Mouse (Mus musculus) MEL (cell line): ENCODE data around the gene Itgb8. TPM values are rescaled to one million over a fixed set of nuclear protein-coding genes. Genes with fewer than 3 reads are reported as not detected.

Experiments used
- DNase-seq: peaks from one replicate; pipeline ENCODE4 v3.0.0; 2011; ENCODE audit warnings: low read depth, low spot score
- H3K27ac ChIP-seq: 2 replicates; pipeline ENCODE4 v1.5.1; 2012; ENCODE audit warnings: low read depth, mild to moderate bottlenecking, control low read depth, low read length, moderate library complexity; ENCODE audit not compliant: control insufficient read depth
- H3K27me3 ChIP-seq, 2 experiments: fragments of 150-350 bp in 1 of 2; sonication (generic) in 1 of 2; 2 replicates each; pipeline ENCODE4 v1.6.1; 2012; ENCODE audit warnings: low read length in 2 of 2, mild to moderate bottlenecking in 2 of 2, improper control_type of control experiment in 1 of 2, moderate library complexity in 1 of 2; ENCODE audit not compliant: insufficient read depth in 2 of 2, control insufficient read depth in 1 of 2
- H3K36me3 ChIP-seq, 2 experiments: 2 replicates each; pipeline ENCODE4 v1.6.1; 2012 to 2014; ENCODE audit warnings: low read length in 2 of 2, improper control_type of control experiment in 1 of 2, inconsistent platforms in 1 of 2, mild to moderate bottlenecking in 1 of 2; ENCODE audit not compliant: insufficient read depth in 2 of 2, control insufficient read depth in 1 of 2
- H3K4me1 ChIP-seq, 2 experiments: fragments of 150-350 bp in 1 of 2; sonication (generic) in 1 of 2; 2 replicates each; pipeline ENCODE4 v1.6.1; 2012; ENCODE audit warnings: low read length in 2 of 2, improper control_type of control experiment in 1 of 2, mild to moderate bottlenecking in 1 of 2; ENCODE audit not compliant: insufficient read depth in 2 of 2, control insufficient read depth in 1 of 2
- H3K4me3 ChIP-seq, 2 experiments: fragments of 150-350 bp in 1 of 2; sonication (generic) in 1 of 2; 2 replicates each; pipeline ENCODE4 v1.5.1; 2012; ENCODE audit warnings: low read depth in 2 of 2, low read length in 2 of 2, mild to moderate bottlenecking in 2 of 2, moderate library complexity in 2 of 2, control low read depth in 1 of 2, improper control_type of control experiment in 1 of 2; ENCODE audit not compliant: control insufficient read depth in 1 of 2, insufficient read depth in 1 of 2
- H3K79me2 ChIP-seq: 2 replicates; pipeline ENCODE4 v1.6.1; 2012; ENCODE audit warnings: mild to moderate bottlenecking, low read length, moderate library complexity; ENCODE audit not compliant: control insufficient read depth, poor library complexity, insufficient read depth
- H3K9ac ChIP-seq: 2 replicates; pipeline ENCODE4 v1.6.1; 2012; ENCODE audit warnings: low read depth, mild to moderate bottlenecking, control low read depth, low read length, moderate library complexity; ENCODE audit not compliant: control insufficient read depth, poor library complexity, severe bottlenecking
- H3K9me3 ChIP-seq: fragments of 150-350 bp; sonication (generic); replicated peaks from 2 replicates; pipeline ENCODE4 v1.6.1; 2012; ENCODE audit warnings: mild to moderate bottlenecking, low read length, improper control_type of control experiment, moderate library complexity; ENCODE audit not compliant: insufficient read depth
- BHLHE40 ChIP-seq: IDR thresholded peaks from 2 replicates; pipeline ENCODE4 v1.6.1; 2012; ENCODE audit warnings: low read depth, mild to moderate bottlenecking, inconsistent platforms, low read length, improper control_type of control experiment, borderline replicate concordance
- CHD1 ChIP-seq: IDR thresholded peaks from 2 replicates; pipeline ENCODE4 v1.6.1; 2012; ENCODE audit warnings: low read depth, mild to moderate bottlenecking, inconsistent platforms, low read length, improper control_type of control experiment
- EP300 ChIP-seq, 2 experiments: IDR thresholded peaks; 2 replicates each; pipeline ENCODE4 v1.6.1; 2011; ENCODE audit warnings: improper control_type of control experiment in 2 of 2, low read length in 2 of 2, low read depth in 1 of 2, mild to moderate bottlenecking in 1 of 2
- HCFC1 ChIP-seq: IDR thresholded peaks from 2 replicates; pipeline ENCODE4 v1.6.1; 2012; ENCODE audit warnings: low read depth, mild to moderate bottlenecking, inconsistent platforms, low read length, improper control_type of control experiment, moderate library complexity
- MAFK ChIP-seq: IDR thresholded peaks from 2 replicates; pipeline ENCODE4 v1.6.1; 2011; ENCODE audit warnings: low read depth, mild to moderate bottlenecking, low read length, improper control_type of control experiment, borderline replicate concordance
- MAX ChIP-seq: IDR thresholded peaks from 2 replicates; pipeline ENCODE4 v1.6.1; 2011; ENCODE audit warnings: low read length, improper control_type of control experiment
- MAZ ChIP-seq: IDR thresholded peaks from 2 replicates; pipeline ENCODE4 v1.6.1; 2012; ENCODE audit warnings: low read depth, mild to moderate bottlenecking, inconsistent platforms, low read length, improper control_type of control experiment
- MYB ChIP-seq: IDR thresholded peaks from 2 replicates; pipeline ENCODE4 v1.6.1; 2011; ENCODE audit warnings: mild to moderate bottlenecking, low read depth, low read length, improper control_type of control experiment
- MYC ChIP-seq: IDR thresholded peaks from 2 replicates; pipeline ENCODE4 v1.6.1; 2011; ENCODE audit warnings: low read depth, mild to moderate bottlenecking, low read length, improper control_type of control experiment, moderate library complexity
- NELFE ChIP-seq: IDR thresholded peaks from 2 replicates; pipeline ENCODE4 v1.6.1; 2011; ENCODE audit warnings: low read depth, low read length, improper control_type of control experiment
- NRF1 ChIP-seq: IDR thresholded peaks from 2 replicates; pipeline ENCODE4 v1.6.1; 2014; ENCODE audit warnings: low read depth, mild to moderate bottlenecking, inconsistent platforms, low read length, improper control_type of control experiment, moderate library complexity; ENCODE audit not compliant: poor library complexity, insufficient read depth, severe bottlenecking
- POLR2AphosphoS2 ChIP-seq: IDR thresholded peaks from 2 replicates; pipeline ENCODE4 v1.6.1; 2011; ENCODE audit warnings: low read length, improper control_type of control experiment
- RAD21 ChIP-seq: IDR thresholded peaks from 2 replicates; pipeline ENCODE4 v1.6.1; 2011; ENCODE audit warnings: mild to moderate bottlenecking, low read depth, low read length, improper control_type of control experiment
- SIN3A ChIP-seq: IDR thresholded peaks from 2 replicates; pipeline ENCODE4 v1.6.1; 2012; ENCODE audit warnings: low read length, improper control_type of control experiment, inconsistent platforms
- SMC3 ChIP-seq: IDR thresholded peaks from 2 replicates; pipeline ENCODE4 v1.6.1; 2011; ENCODE audit warnings: low read depth, low read length, improper control_type of control experiment
- TCF12 ChIP-seq: IDR thresholded peaks from 2 replicates; pipeline ENCODE4 v1.6.1; 2014; ENCODE audit warnings: low read depth, mild to moderate bottlenecking, inconsistent platforms, low read length, improper control_type of control experiment, moderate library complexity
- UBTF ChIP-seq: IDR thresholded peaks from 2 replicates; pipeline ENCODE4 v1.6.1; 2012; ENCODE audit warnings: low read depth, mild to moderate bottlenecking, inconsistent platforms, low read length, improper control_type of control experiment, moderate library complexity, borderline replicate concordance; ENCODE audit not compliant: insufficient read depth
- USF1 ChIP-seq: IDR thresholded peaks from 2 replicates; pipeline ENCODE4 v1.6.1; 2014; ENCODE audit warnings: low read depth, mild to moderate bottlenecking, inconsistent platforms, low read length, improper control_type of control experiment, moderate library complexity
- ZC3H11A ChIP-seq: IDR thresholded peaks from 2 replicates; pipeline ENCODE4 v1.6.1; 2012; ENCODE audit warnings: low read depth, mild to moderate bottlenecking, inconsistent platforms, low read length, improper control_type of control experiment
- ZMIZ1 ChIP-seq: IDR thresholded peaks from 2 replicates; pipeline ENCODE4 v1.6.1; 2012; ENCODE audit warnings: low read depth, mild to moderate bottlenecking, inconsistent platforms, low read length, improper control_type of control experiment, moderate library complexity
- polyA plus RNA-seq, 2 experiments: library from polyadenylated mRNA; stranded (reverse) in 1 of 2; unstranded in 1 of 2; fragments of >175 nt in 1 of 2; fragments of >200 nt in 1 of 2; gene quantifications; 2 replicates each; pipeline versions ENCODE4 v1.2.1 to v1.2.4; 2012; ENCODE audit warnings: low replicate concordance in 2 of 2, low read depth in 1 of 2; ENCODE audit not compliant: insufficient read length in 2 of 2, insufficient read depth in 1 of 2, missing spikeins in 1 of 2
- total RNA-seq: library from RNA; depleted of rRNA; stranded (reverse); fragments of 300-350 nt; gene quantifications from 2 replicates; pipeline ENCODE4 v1.2.3, GENCODE M21; 2012

Gene Itgb8
- total and polyA plus RNA-seq, 3 experiments, result not detected

GRCm38 (mm10) chr12:119155566-119155965, 83.0 kb downstream of the Itgb8 start:
- no peak overlapping the region for H3K9ac ChIP-seq
- no peaks in the 10 kb centered on the region for H3K9me3 ChIP-seq

GRCm38 (mm10) chr12:119150956-119151355, 87.6 kb downstream of the Itgb8 start:
- Histone ChIP-seq H3K9me3 (no peaks in the 10 kb centered on the region), H3K9ac (no peak overlapping the region), H3K27ac (no peak overlapping the region), H3K4me1 (no peaks in the 10 kb centered on the region), H3K27me3 (no peaks in the 10 kb centered on the region), H3K79me2 (no peaks in the 10 kb centered on the region), H3K36me3 (no peaks in the 10 kb centered on the region), H3K4me3 (no peak overlapping the region)
- DNase-seq, result no peak
- TF ChIP-seq MAX (no peak), EP300 (IDR thresholded peaks at IDR 0.05; ENCODE audit: low read depth in 1 of 2, low read length in 2 of 2) (no peak), MYB (no peak), SIN3A (no peak), BHLHE40 (no peak), USF1 (no peak), SMC3 (no peak), ZC3H11A (no peak), NELFE (no peak), CHD1 (no peak)

More at GRCm38 (mm10) chr12:119155566-119155965, 83.0 kb downstream of the Itgb8 start:
- Histone ChIP-seq H3K4me1 (no peaks in the 10 kb centered on the region), H3K27me3 (no peaks in the 10 kb centered on the region), H3K27ac (no peak overlapping the region), H3K4me3 (no peak overlapping the region), H3K79me2 (no peaks in the 10 kb centered on the region), H3K36me3 (no peaks in the 10 kb centered on the region)
- no peak for DNase-seq
- TF ChIP-seq ZMIZ1 (no peak), MAFK (no peak), MYC (no peak), NRF1 (no peak), UBTF (no peak), TCF12 (no peak), USF1 (no peak)

GRCm38 (mm10) chr12:119147753-119148152, 90.8 kb downstream of the Itgb8 start:
- TF ChIP-seq MAZ (no peak), HCFC1 (no peak), RAD21 (no peak), POLR2AphosphoS2 (no peak)
- no peak for DNase-seq
- Histone ChIP-seq H3K4me3 (no peak overlapping the region), H3K9me3 (no peaks in the 10 kb centered on the region), H3K79me2 (no peaks in the 10 kb centered on the region), H3K27me3 (no peaks in the 10 kb centered on the region), H3K36me3 (no peaks in the 10 kb centered on the region), H3K27ac (no peak overlapping the region), H3K9ac (no peak overlapping the region), H3K4me1 (no peaks in the 10 kb centered on the region)
